Mouse (Mus musculus): Measurements from ENCODE around the gene Prkca. TPM values are rescaled to one million over a fixed set of nuclear protein-coding genes. Genes with fewer than 3 reads are reported as not detected.

Gene Prkca
- total and polyA plus RNA-seq, 3 experiments: 15.3 to 30.9 (median 19.9) TPM

DNA sequence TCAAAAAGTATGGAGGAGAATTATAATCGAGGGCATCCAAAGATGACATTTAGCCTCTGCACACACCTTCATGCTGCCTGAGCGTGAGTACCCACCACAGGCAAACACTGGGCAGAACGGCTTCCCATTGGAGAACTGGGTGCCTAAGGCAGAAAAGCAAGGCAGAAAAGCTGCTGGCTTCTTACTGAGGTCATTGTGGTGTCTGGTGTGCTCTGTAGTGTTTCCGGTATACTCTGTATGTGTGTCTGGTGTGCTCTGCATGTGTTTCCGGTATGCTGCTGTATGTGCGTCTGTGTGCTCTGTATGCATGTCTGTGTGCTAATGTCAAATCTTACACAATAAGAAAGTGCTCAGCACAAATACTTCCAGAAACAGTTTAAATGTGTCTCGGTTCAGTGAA is 127.7 kb downstream of the Prkca start:
- Histone ChIP-seq H3K9me3 (replicated peaks; ENCODE audit: insufficient read depth, low read length) (no peaks in the 10 kb centered on the region), H3K27ac (ENCODE audit: control insufficient read depth, low read depth, low read length) (no peak overlapping the region), H3K36me3 (ENCODE audit: control insufficient read depth in 1 of 2, insufficient read depth in 2 of 2, low read length in 2 of 2) (no peaks in the 10 kb centered on the region; a peak in 1 of 4 replicates), H3K79me2 (ENCODE audit: control insufficient read depth, insufficient read depth, low read length, poor library complexity) (no peaks in the 10 kb centered on the region), H3K9ac (ENCODE audit: control insufficient read depth, low read depth, low read length, poor library complexity, severe bottlenecking) (no peak overlapping the region), H3K27me3 (ENCODE audit: control insufficient read depth in 1 of 2, insufficient read depth in 2 of 2, low read length in 2 of 2) (no peaks in the 10 kb centered on the region), H3K4me1 (ENCODE audit: control insufficient read depth in 1 of 2, insufficient read depth in 2 of 2, low read length in 2 of 2) (no peaks in the 10 kb centered on the region), H3K4me3 (ENCODE audit: control insufficient read depth in 1 of 2, insufficient read depth in 1 of 2, low read depth in 2 of 2, low read length in 2 of 2) (no peak overlapping the region)
- no peak for DNase-seq (ENCODE audit: low read depth, low spot score)
- TF ChIP-seq SMC3 (IDR thresholded peaks at IDR 0.05; ENCODE audit: low read depth, low read length): no peak
- TF ChIP-seq TCF12 (IDR thresholded peaks at IDR 0.05; ENCODE audit: low read depth, low read length): no peak
- no peak for TF ChIP-seq BHLHE40 (IDR thresholded peaks at IDR 0.05; ENCODE audit: borderline replicate concordance, low read depth, low read length)
- no peak for TF ChIP-seq POLR2AphosphoS2 (IDR thresholded peaks at IDR 0.05; ENCODE audit: low read length)
- no peak for TF ChIP-seq TAL1 (IDR thresholded peaks at IDR 0.05; ENCODE audit: low read length)
- TF ChIP-seq KAT2A (conservative IDR thresholded peaks at IDR 0.05; ENCODE audit: low read depth, low read length): no peak
- no peak for TF ChIP-seq E2F4 (IDR thresholded peaks at IDR 0.05; ENCODE audit: borderline replicate concordance, low read depth, low read length)
- no peak for TF ChIP-seq RCOR1 (IDR thresholded peaks at IDR 0.05; ENCODE audit: low read depth, low read length)
- TF ChIP-seq NRF1 (IDR thresholded peaks at IDR 0.05; ENCODE audit: insufficient read depth, low read depth, low read length, poor library complexity, severe bottlenecking): no peak
- TF ChIP-seq ZMIZ1 (IDR thresholded peaks at IDR 0.05; ENCODE audit: low read depth, low read length): no peak
- TF ChIP-seq MAX (IDR thresholded peaks at IDR 0.05; ENCODE audit: low read length): no peak
- TF ChIP-seq MEF2A (IDR thresholded peaks at IDR 0.05; ENCODE audit: extremely low read depth, insufficient replicate concordance, low read depth, low read length, poor library complexity, severe bottlenecking): no peak
- no peak for TF ChIP-seq NELFE (IDR thresholded peaks at IDR 0.05; ENCODE audit: low read depth, low read length)
- TF ChIP-seq CHD1 (IDR thresholded peaks at IDR 0.05; ENCODE audit: low read depth, low read length): no peak

DNA sequence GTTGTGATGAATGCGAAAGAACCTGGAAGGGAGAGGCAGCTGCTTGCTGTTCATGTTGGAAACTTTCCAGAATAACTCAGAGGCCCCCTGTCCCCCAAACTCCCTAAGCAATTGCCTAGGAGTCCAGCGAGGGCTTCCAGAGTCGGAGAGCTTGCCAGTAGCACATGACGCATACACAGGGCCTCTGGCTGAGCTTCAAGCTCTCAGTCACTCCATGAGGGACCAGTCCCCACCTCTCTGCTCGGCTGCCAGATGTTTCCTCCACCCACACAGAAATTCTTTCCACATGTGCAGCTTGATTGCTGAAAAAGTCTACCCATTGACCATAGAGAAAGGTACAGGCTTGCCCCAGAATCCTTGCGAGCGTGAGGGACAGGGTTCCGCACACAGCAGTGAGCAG is 128.3 kb downstream of the Prkca start:
- H3K27me3 ChIP-seq (ENCODE audit: control insufficient read depth in 1 of 2, insufficient read depth in 2 of 2, low read length in 2 of 2): no peaks in the 10 kb centered on the region
- no peaks in the 10 kb centered on the region for H3K4me1 ChIP-seq (ENCODE audit: control insufficient read depth in 1 of 2, insufficient read depth in 2 of 2, low read length in 2 of 2)
- no peaks in the 10 kb centered on the region for H3K9me3 ChIP-seq (replicated peaks; ENCODE audit: insufficient read depth, low read length)
- no peak overlapping the region for H3K9ac ChIP-seq (ENCODE audit: control insufficient read depth, low read depth, low read length, poor library complexity, severe bottlenecking)
- H3K27ac ChIP-seq (ENCODE audit: control insufficient read depth, low read depth, low read length): no peak overlapping the region
- no peak for TF ChIP-seq GABPA (IDR thresholded peaks at IDR 0.05; ENCODE audit: low read depth, low read length)
- no peak for TF ChIP-seq EP300 (IDR thresholded peaks at IDR 0.05; ENCODE audit: low read depth in 1 of 2, low read length in 2 of 2)
- no peak for TF ChIP-seq POLR2A (IDR thresholded peaks at IDR 0.05; ENCODE audit: control insufficient read depth in 1 of 2, insufficient read depth in 1 of 2, low read depth in 1 of 2, low read length in 2 of 2, poor library complexity in 1 of 2)
- TF ChIP-seq POLR2AphosphoS5 (IDR thresholded peaks at IDR 0.05; ENCODE audit: borderline replicate concordance, low read depth, low read length): no peak
- no peak for TF ChIP-seq SIN3A (IDR thresholded peaks at IDR 0.05; ENCODE audit: low read length)
- no peak for TF ChIP-seq GATA1 (IDR thresholded peaks at IDR 0.05; ENCODE audit: low read depth, low read length)
- TF ChIP-seq SMC3 (IDR thresholded peaks at IDR 0.05; ENCODE audit: low read depth, low read length): no peak
- no peak for TF ChIP-seq RAD21 (IDR thresholded peaks at IDR 0.05; ENCODE audit: low read depth, low read length)
- no peaks in the 10 kb centered on the region for H3K79me2 ChIP-seq (ENCODE audit: control insufficient read depth, insufficient read depth, low read length, poor library complexity)
- H3K36me3 ChIP-seq (ENCODE audit: control insufficient read depth in 1 of 2, insufficient read depth in 2 of 2, low read length in 2 of 2): no peaks in the 10 kb centered on the region; a peak in 1 of 4 replicates
- DNase-seq (ENCODE audit: low read depth, low spot score): no peak
- H3K4me3 ChIP-seq (ENCODE audit: control insufficient read depth in 1 of 2, insufficient read depth in 1 of 2, low read depth in 2 of 2, low read length in 2 of 2): no peak overlapping the region

Measured in MEL (cell line).